Mouse (Mus musculus): ENCODE measurements around the gene Olfr313.
A peak's percentile ranks its signal among the peaks of the same experiment; 100 is the strongest.

The Olfr313 gene

GRCm38 (mm10) chr11:58847636-58848035 lies 32.8 kb downstream of the Olfr313 start:
- no peak for DNase-seq (ENCODE audit: low read depth, low spot score)

GRCm38 (mm10) chr11:58849731-58850130 lies 34.9 kb downstream of the Olfr313 start:
- DNase-seq (ENCODE audit: low read depth, low spot score): no peak

- DNase-seq (ENCODE audit: low read depth, low spot score): no peak
Observed at GRCm38 (mm10) chr11:58860744-58861143, 45.9 kb downstream of the Olfr313 start.

- peak; percentile 89 for DNase-seq (ENCODE audit: low read depth, low spot score)
Observed at GRCm38 (mm10) chr11:58867039-58867953, 52.5 kb downstream of the Olfr313 start, which contains the start of gene 2810021J22Rik. TSS of gene 2810021J22Rik (plus strand) at chr11:58867216.

- DNase-seq (ENCODE audit: low read depth, low spot score): no peak
Observed at GRCm38 (mm10) chr11:58867954-58868330, 53.1 kb downstream of the Olfr313 start.
